Mouse (Mus musculus) limb, embryonic 15.5 days (tissue): ENCODE results near the gene Slf2. TPM values are rescaled to one million over a fixed set of nuclear protein-coding genes. Genes with fewer than 3 reads are reported as not detected.
A peak's percentile ranks its signal among the peaks of the same experiment; 100 is the strongest.

Experiments
- ATAC-seq: fragments of 200-750 bp; cut with Nextera tagmentation; 2 replicates; pipeline ENCODE4 v1.8.0; 2017; ENCODE audit warnings: low read depth, moderate TSS enrichment; ENCODE audit not compliant: insufficient number of reproducible peaks, low FRiP score, low TSS enrichment
- H3K27ac ChIP-seq: fragments of 300-500 bp; sonication (generic); 2 replicates; pipeline ENCODE4 v1.5.1; 2015; ENCODE audit warnings: moderate library complexity, mild to moderate bottlenecking, inconsistent platforms
- H3K27me3 ChIP-seq: fragments of 300-500 bp; sonication (generic); 2 replicates; pipeline ENCODE4 v1.6.1; 2015; ENCODE audit warnings: inconsistent platforms
- H3K36me3 ChIP-seq: fragments of 300-500 bp; sonication (generic); 2 replicates; pipeline ENCODE4 v1.6.1; 2015; ENCODE audit warnings: inconsistent platforms
- H3K4me1 ChIP-seq: fragments of 300-500 bp; sonication (generic); 2 replicates; pipeline ENCODE4 v1.6.1; 2015; ENCODE audit warnings: inconsistent platforms
- H3K4me2 ChIP-seq: fragments of 300-500 bp; sonication (generic); 2 replicates; pipeline ENCODE4 v1.6.1; 2015; ENCODE audit warnings: mild to moderate bottlenecking, inconsistent platforms
- H3K4me3 ChIP-seq: fragments of 300-500 bp; sonication (generic); 2 replicates; pipeline ENCODE4 v1.5.1; 2015; ENCODE audit warnings: mild to moderate bottlenecking, inconsistent platforms
- H3K9ac ChIP-seq: fragments of 300-500 bp; sonication (generic); 2 replicates; pipeline ENCODE4 v1.6.1; 2015; ENCODE audit warnings: inconsistent platforms
- H3K9me3 ChIP-seq: fragments of 300-500 bp; sonication (generic); 2 replicates; pipeline ENCODE4 v1.6.1; 2016; ENCODE audit warnings: inconsistent platforms
- WGBS: fragments of 180-500 bp; shearing (Covaris S2); methylation state at CpG from one replicate; pipeline ENCODE4 v1.1.7; 2015; 5-methylcytosine and 5-hydroxymethylcytosine counted together
- polyA plus RNA-seq: library from polyadenylated mRNA; unstranded; fragments of >200 nt; fragmentation: Nextera tagmentation; extraction: Ambion mirVana; gene quantifications from 2 replicates; pipeline ENCODE4 v1.2.1, GENCODE M21; 2015

The Slf2 gene
- polyA plus RNA-seq, 1 experiment from 2014 or later, result 29.1 TPM

GRCm38 (mm10) chr19:44988321-44988720 is 57.4 kb downstream of the Slf2 start:
- no peak for ATAC-seq
- Histone ChIP-seq H3K36me3 (no peaks in the 10 kb centered on the region), H3K27me3 (no peaks in the 10 kb centered on the region), H3K27ac (no peak overlapping the region), H3K4me3 (peak overlapping the region; percentile 71), H3K4me1 (peaks cover 33% of the 10 kb centered on the region), H3K4me2 (peak overlapping the region; percentile 99), H3K9me3 (no peaks in the 10 kb centered on the region), H3K9ac (no peak overlapping the region)
- WGBS, result 20% methylated on average over 9 of the region's 9 CpGs

DNA sequence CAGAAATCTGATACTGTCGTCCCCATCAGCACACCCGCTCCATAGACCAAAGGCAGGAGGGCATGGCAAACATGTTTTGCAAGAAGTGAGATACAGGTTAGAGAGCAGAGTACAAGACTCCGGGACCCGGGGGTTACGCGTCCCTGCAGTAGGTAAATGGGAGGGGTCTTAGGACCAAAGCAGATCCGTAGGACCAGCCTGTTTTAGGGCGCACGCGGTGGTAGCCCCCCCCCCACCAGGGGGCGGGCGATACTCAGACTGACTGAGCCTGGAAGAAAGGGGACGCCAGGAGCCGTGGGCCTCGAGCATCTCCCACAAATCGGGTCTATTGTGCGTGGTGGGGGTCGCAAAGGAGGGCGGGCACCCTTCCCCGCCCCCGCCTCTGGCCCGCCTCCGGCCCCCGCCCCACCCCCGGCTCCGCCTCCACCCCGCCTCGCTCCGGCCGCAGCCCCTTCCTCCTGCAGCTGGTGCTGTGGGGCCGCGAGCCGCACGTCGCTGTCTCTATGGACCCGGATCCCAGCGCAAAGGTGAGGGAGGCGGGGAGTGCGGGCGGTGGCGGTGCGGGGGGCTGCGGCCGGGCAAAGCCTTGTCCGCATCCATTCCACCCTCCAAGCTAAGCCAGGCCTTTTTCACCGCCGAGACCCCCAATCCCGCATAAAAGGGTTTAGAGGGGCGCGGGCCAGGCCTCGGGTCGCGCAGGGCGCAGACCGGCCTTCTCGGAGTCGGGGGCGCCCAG is 58.0 kb downstream of the Slf2 start, which contains the start of gene Sema4g:
Sema4g (plus strand) TSS at position 271 of the 736 bp plus-strand sequence.
- Histone ChIP-seq H3K36me3 (no peaks in the 10 kb centered on the region), H3K9me3 (no peaks in the 10 kb centered on the region), H3K4me1 (peaks cover 33% of the 10 kb centered on the region), H3K27ac (peak within 1 kb of the TSS; percentile 47), H3K27me3 (no peaks in the 10 kb centered on the region), H3K9ac (peak within 1 kb of the TSS; percentile 76), H3K4me2 (peak within 1 kb of the TSS; percentile 99), H3K4me3 (peak within 1 kb of the TSS; percentile 71)
- peak; percentile 49; the same call in 1 of the 2 replicates for ATAC-seq
- WGBS, result under 1% methylated on average over 45 of the region's 58 CpGs

DNA sequence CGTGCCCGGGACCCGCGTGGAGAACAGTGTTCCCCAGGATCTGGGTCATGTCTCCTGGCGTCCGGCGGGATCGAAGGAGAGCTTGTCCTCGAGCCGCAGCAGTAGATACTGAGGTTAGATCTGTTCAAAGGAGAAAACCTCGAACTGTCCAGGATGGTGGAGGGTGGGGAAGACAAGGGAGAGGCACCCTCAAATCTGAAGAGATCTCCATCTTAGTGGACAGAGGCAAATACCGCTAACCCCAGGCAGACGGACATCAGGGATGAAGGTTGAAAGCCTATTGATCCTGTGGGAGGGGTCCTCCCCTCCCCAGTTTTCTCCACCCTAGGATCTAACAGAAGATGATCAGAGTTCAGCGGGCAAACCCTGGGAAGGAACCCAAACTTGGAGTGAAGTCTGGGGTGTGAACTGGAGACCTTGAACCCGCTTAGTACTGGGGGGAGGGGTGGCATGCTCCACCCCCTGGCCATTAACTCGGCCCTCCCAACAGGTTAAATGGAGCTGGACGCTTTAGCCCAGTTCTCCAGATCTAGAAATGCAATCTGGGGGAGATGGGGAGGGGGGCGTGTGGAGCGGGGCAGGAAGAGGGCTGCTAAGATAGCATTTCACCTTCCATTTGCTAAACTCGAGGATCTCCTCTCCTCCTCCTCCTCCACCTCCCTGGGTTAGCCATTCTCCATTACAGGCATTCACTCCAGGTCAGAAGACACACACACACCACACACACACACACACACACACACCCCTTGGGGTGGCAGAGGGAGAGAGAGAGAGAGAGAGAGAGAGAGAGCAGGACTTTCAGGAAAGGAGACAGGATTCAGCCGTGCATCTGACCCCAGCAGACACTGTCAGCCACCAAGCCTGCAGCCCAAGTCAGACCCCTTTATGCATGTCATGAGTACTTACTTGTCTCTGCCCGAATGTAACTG is 58.9 kb downstream of the Slf2 start:
- WGBS, result 6% methylated on average over 22 of the region's 22 CpGs
- peaks cover 33% of the 10 kb centered on the region for H3K4me1 ChIP-seq
- H3K27ac ChIP-seq, result peak overlapping the region; percentile 47
- H3K9ac ChIP-seq, result peak overlapping the region; percentile 76
- H3K36me3 ChIP-seq, result no peaks in the 10 kb centered on the region
- H3K9me3 ChIP-seq, result no peaks in the 10 kb centered on the region
- peak overlapping the region; percentile 71 for H3K4me3 ChIP-seq
- ATAC-seq, result no peak
- peak overlapping the region; percentile 99 for H3K4me2 ChIP-seq
- no peaks in the 10 kb centered on the region for H3K27me3 ChIP-seq

DNA sequence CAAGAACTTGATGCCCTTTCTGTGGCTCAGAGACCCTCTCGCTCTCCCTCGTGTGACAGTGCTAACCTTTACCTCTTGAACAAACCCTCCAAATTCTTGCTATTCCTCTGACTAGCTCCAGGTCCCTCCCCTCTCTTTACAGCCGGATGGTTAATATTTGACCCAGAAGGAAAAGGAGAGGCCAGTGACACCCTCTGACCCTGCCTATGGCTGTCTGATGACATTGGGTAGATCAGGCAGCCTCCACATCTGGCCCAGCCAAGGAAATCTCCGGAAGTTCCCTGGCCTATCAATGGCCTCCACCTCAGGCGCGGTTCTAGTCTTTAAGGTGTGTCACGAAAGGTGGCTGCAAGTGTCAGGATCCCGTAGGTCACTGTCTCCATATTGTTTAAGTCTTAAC is 60.1 kb downstream of the Slf2 start:
- H3K9me3 ChIP-seq, result no peaks in the 10 kb centered on the region
- no peak overlapping the region for H3K9ac ChIP-seq
- H3K27ac ChIP-seq, result no peak overlapping the region
- WGBS, result 82% methylated on average over 8 of the region's 8 CpGs
- H3K4me1 ChIP-seq, result peaks cover 33% of the 10 kb centered on the region
- no peaks in the 10 kb centered on the region for H3K27me3 ChIP-seq
- ATAC-seq, result no peak
- H3K36me3 ChIP-seq, result no peaks in the 10 kb centered on the region
- H3K4me2 ChIP-seq, result no peak overlapping the region
- no peak overlapping the region for H3K4me3 ChIP-seq

- Histone ChIP-seq H3K27me3 (no peaks in the 10 kb centered on the region), H3K36me3 (0 out of 2 replicates have a peak, but pooled peaks cover 3% of the 10 kb centered on the region), H3K9me3 (no peaks in the 10 kb centered on the region), H3K9ac (no peak overlapping the region), H3K4me3 (no peak overlapping the region), H3K4me2 (no peak overlapping the region), H3K27ac (no peak overlapping the region), H3K4me1 (peaks cover 33% of the 10 kb centered on the region)
- 35% methylated on average over 7 of the region's 7 CpGs for WGBS
- no peak for ATAC-seq
Observed at GRCm38 (mm10) chr19:44992246-44992645, 61.3 kb downstream of the Slf2 start.

DNA sequence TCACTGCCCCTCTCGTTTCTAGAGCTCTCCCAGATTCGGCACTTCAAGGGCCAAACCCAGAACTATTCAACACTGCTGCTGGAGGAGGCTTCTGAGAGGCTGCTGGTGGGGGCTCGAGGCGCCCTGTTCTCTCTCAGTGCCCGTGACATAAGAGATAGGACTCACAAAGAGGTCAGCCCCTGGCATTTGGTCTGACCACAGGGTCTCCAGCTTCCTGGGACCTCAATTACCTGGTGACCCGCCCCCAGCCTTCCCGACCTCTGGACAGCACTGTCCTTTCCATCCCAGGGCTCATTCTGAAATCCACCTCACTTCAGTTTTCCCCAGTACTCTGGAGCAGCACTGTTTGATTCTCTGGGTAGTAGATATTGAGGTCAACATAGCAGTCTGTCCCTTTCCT is 61.8 kb downstream of the Slf2 start:
- no peak for ATAC-seq
- Histone ChIP-seq H3K36me3 (peaks cover 7% of the 10 kb centered on the region; the same call in 1 of the 2 replicates), H3K4me2 (no peak overlapping the region), H3K9me3 (no peaks in the 10 kb centered on the region), H3K27ac (no peak overlapping the region), H3K4me3 (no peak overlapping the region), H3K27me3 (no peaks in the 10 kb centered on the region), H3K4me1 (peaks cover 33% of the 10 kb centered on the region), H3K9ac (no peak overlapping the region)
- 61% methylated on average over 7 of the region's 7 CpGs for WGBS

- no peak overlapping the region for H3K9ac ChIP-seq
- no peaks in the 10 kb centered on the region for H3K4me1 ChIP-seq
- H3K9me3 ChIP-seq, result no peaks in the 10 kb centered on the region
- 75% methylated on average over 11 of the region's 11 CpGs for WGBS
- H3K36me3 ChIP-seq, result peaks cover 51% of the 10 kb centered on the region
- no peaks in the 10 kb centered on the region for H3K27me3 ChIP-seq
- no peak overlapping the region for H3K27ac ChIP-seq
- ATAC-seq, result no peak
- no peak overlapping the region for H3K4me3 ChIP-seq
- no peak overlapping the region for H3K4me2 ChIP-seq
Observed at GRCm38 (mm10) chr19:44997786-44998185, 66.8 kb downstream of the Slf2 start.

GRCm38 (mm10) chr19:44999647-45000046 is 68.7 kb downstream of the Slf2 start:
- ATAC-seq, result no peak
- Histone ChIP-seq H3K36me3 (peaks cover 66% of the 10 kb centered on the region), H3K27me3 (no peaks in the 10 kb centered on the region), H3K4me3 (no peak overlapping the region), H3K27ac (no peak overlapping the region), H3K9me3 (no peaks in the 10 kb centered on the region), H3K4me2 (no peak overlapping the region), H3K4me1 (no peaks in the 10 kb centered on the region), H3K9ac (no peak overlapping the region)
- WGBS, result 83% methylated on average over 8 of the region's 8 CpGs

- WGBS, result 64% methylated on average over 3 of the region's 3 CpGs
Observed at GRCm38 (mm10) chr19:45002301-45002700, 71.3 kb downstream of the Slf2 start.

GRCm38 (mm10) chr19:45003740-45004516 is 73.0 kb downstream of the Slf2 start:
- peaks cover 53% of the 10 kb centered on the region for H3K36me3 ChIP-seq

More at GRCm38 (mm10) chr19:45002301-45002700, 71.3 kb downstream of the Slf2 start:
- Histone ChIP-seq H3K27me3 (no peaks in the 10 kb centered on the region), H3K27ac (no peak overlapping the region), H3K4me2 (no peak overlapping the region), H3K9me3 (no peaks in the 10 kb centered on the region), H3K9ac (no peak overlapping the region), H3K4me1 (peaks cover 17% of the 10 kb centered on the region), H3K36me3 (peaks cover 63% of the 10 kb centered on the region), H3K4me3 (no peak overlapping the region)
- ATAC-seq, result no peak

GRCm38 (mm10) chr19:45005444-45005843 is 74.5 kb downstream of the Slf2 start, which contains the start of gene Twnk:
Gene Twnk, plus strand, starts transcription at chr19:45005663.
- Histone ChIP-seq H3K4me2 (peak within 1 kb of the TSS; percentile 82), H3K4me1 (peaks cover 28% of the 10 kb centered on the region), H3K9ac (peak within 1 kb of the TSS; percentile 72), H3K27me3 (no peaks in the 10 kb centered on the region), H3K27ac (peak within 1 kb of the TSS; percentile 86), H3K9me3 (no peaks in the 10 kb centered on the region), H3K36me3 (peaks cover 53% of the 10 kb centered on the region), H3K4me3 (peak within 1 kb of the TSS; percentile 96)
- ATAC-seq, result no peak
- WGBS, result 11% methylated on average over 16 of the region's 16 CpGs

More at GRCm38 (mm10) chr19:45003740-45004516, 73.0 kb downstream of the Slf2 start:
- Histone ChIP-seq H3K9ac (no peak overlapping the region), H3K4me2 (no peak overlapping the region), H3K27ac (no peak overlapping the region), H3K9me3 (no peaks in the 10 kb centered on the region), H3K4me1 (peaks cover 28% of the 10 kb centered on the region), H3K4me3 (no peak overlapping the region), H3K27me3 (no peaks in the 10 kb centered on the region)
- 84% methylated on average over 7 of the region's 7 CpGs for WGBS
- no peak for ATAC-seq
